Mouse (Mus musculus) hindbrain, embryonic 16.5 days (tissue): ENCODE data around the gene Gm21488. TPM values are rescaled to one million over a fixed set of nuclear protein-coding genes. Genes with fewer than 3 reads are reported as not detected.
"Not testable (repeated sequence)": the region's sequence is repeated elsewhere in the genome, so short reads cannot be mapped to it uniquely, and the experiment has no call there.

Source experiments
- ATAC-seq: fragments of 200-750 bp; cut with Nextera tagmentation; 2 replicates; pipeline ENCODE4 v1.8.0; 2017; ENCODE audit warnings: moderate TSS enrichment, moderate library complexity
- H3K27ac ChIP-seq: fragments of 300-500 bp; sonication (generic); 2 replicates; pipeline ENCODE4 v1.5.1; 2014; ENCODE audit warnings: low read depth, mild to moderate bottlenecking, control low read depth, low read length, moderate library complexity
- H3K27me3 ChIP-seq: fragments of 300-500 bp; sonication (generic); replicated peaks from 2 replicates; pipeline ENCODE4 v1.6.1; 2014; ENCODE audit warnings: low read length; ENCODE audit not compliant: control insufficient read depth, insufficient read depth
- H3K36me3 ChIP-seq: fragments of 300-500 bp; sonication (generic); 2 replicates; pipeline ENCODE4 v1.6.1; 2014; ENCODE audit warnings: mild to moderate bottlenecking, low read length, moderate library complexity, mixed read lengths; ENCODE audit not compliant: control insufficient read depth, insufficient read depth
- H3K4me1 ChIP-seq: fragments of 300-500 bp; sonication (generic); 2 replicates; pipeline ENCODE4 v1.6.1; 2014; ENCODE audit warnings: low read depth, low read length; ENCODE audit not compliant: control insufficient read depth, insufficient read depth
- H3K4me2 ChIP-seq: fragments of 300-500 bp; sonication (generic); 2 replicates; pipeline ENCODE4 v1.6.1; 2014; ENCODE audit warnings: mild to moderate bottlenecking, low read length, control low read depth, moderate library complexity
- H3K4me3 ChIP-seq: fragments of 300-500 bp; sonication (generic); 2 replicates; pipeline ENCODE4 v1.5.1; 2014; ENCODE audit warnings: mild to moderate bottlenecking, low read length, control low read depth, moderate library complexity
- H3K9ac ChIP-seq: fragments of 300-500 bp; sonication (generic); 2 replicates; pipeline ENCODE4 v1.6.1; 2014; ENCODE audit warnings: low read depth, mild to moderate bottlenecking, control low read depth, low read length, moderate library complexity
- H3K9me3 ChIP-seq: fragments of 300-500 bp; sonication (generic); 2 replicates; pipeline ENCODE4 v1.6.1; 2014; ENCODE audit warnings: mild to moderate bottlenecking, low read length, moderate library complexity; ENCODE audit not compliant: control insufficient read depth
- WGBS: fragments of 180-500 bp; shearing (Covaris S2); extraction: QIAGEN DNeasy Blood & Tissue Kit; methylation state at CpG from one replicate; pipeline ENCODE4 v1.1.7; 2014; 5-methylcytosine and 5-hydroxymethylcytosine counted together
- polyA plus RNA-seq: library from polyadenylated mRNA; unstranded; fragments of >200 nt; fragmentation: Nextera tagmentation; extraction: Ambion mirVana; gene quantifications from 2 replicates; pipeline ENCODE4 v1.2.1, GENCODE M21; 2015

The Gm21488 gene
- not detected in 2 replicates for polyA plus RNA-seq

DNA sequence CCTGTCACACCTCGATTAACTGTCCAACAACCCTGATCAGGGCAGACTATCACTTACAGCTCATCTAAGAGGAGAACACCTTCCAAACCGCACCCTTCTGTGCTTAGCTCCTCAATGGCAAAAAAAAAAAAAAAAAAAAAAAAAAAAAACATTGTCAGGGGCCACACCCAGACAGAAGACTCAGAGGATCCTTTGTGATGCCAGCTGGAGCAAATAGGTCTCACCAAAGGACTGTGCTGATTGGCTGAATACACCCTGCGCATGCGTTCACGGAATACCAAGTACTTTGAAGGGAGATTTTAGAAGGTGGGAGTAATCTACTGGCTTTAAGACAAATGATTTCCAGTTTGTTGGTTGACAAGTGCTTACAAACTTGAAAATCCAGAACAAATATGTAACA is at the start of gene Gm21488:
Gene Gm21488 (minus strand): TSS at position 101 of the 400 bp plus-strand sequence.
- not testable (repeated sequence) for H3K36me3 ChIP-seq, H3K4me1 ChIP-seq, H3K4me3 ChIP-seq, H3K9me3 ChIP-seq, H3K27ac ChIP-seq, H3K4me2 ChIP-seq, H3K9ac ChIP-seq, ATAC-seq, H3K27me3 ChIP-seq
- no CpG with 5 or more reads among the region's 5 CpGs for WGBS
